Mouse (Mus musculus) midbrain, embryonic 15.5 days (tissue): ENCODE measurements around the gene Gmppa. TPM values are rescaled to one million over a fixed set of nuclear protein-coding genes. Genes with fewer than 3 reads are reported as not detected.
A peak's percentile ranks its signal among the peaks of the same experiment; 100 is the strongest.

Experiments used
- ATAC-seq: fragments of 200-750 bp; cut with Nextera tagmentation; replicated peaks from 2 replicates; pipeline ENCODE4 v1.8.0; 2017; ENCODE audit warnings: moderate TSS enrichment
- H3K27ac ChIP-seq: fragments of 300-500 bp; sonication (generic); 2 replicates; pipeline ENCODE4 v1.5.1; 2015; ENCODE audit warnings: mild to moderate bottlenecking, inconsistent platforms
- H3K27me3 ChIP-seq: fragments of 300-500 bp; sonication (generic); replicated peaks from 2 replicates; pipeline ENCODE4 v1.6.1; 2015; ENCODE audit warnings: inconsistent platforms
- H3K36me3 ChIP-seq: fragments of 300-500 bp; sonication (generic); replicated peaks from 2 replicates; pipeline ENCODE4 v1.6.1; 2015; ENCODE audit warnings: inconsistent platforms
- H3K4me1 ChIP-seq: fragments of 300-500 bp; sonication (generic); 2 replicates; pipeline ENCODE4 v1.6.1; 2015; ENCODE audit warnings: inconsistent platforms
- H3K4me2 ChIP-seq: fragments of 300-500 bp; sonication (generic); 2 replicates; pipeline ENCODE4 v1.6.1; 2015; ENCODE audit warnings: inconsistent platforms, mild to moderate bottlenecking, moderate library complexity
- H3K4me3 ChIP-seq: fragments of 300-500 bp; sonication (generic); 2 replicates; pipeline ENCODE4 v1.5.1; 2015; ENCODE audit warnings: mild to moderate bottlenecking, inconsistent platforms
- H3K9ac ChIP-seq: fragments of 300-500 bp; sonication (generic); 2 replicates; pipeline ENCODE4 v1.6.1; 2015; ENCODE audit warnings: mild to moderate bottlenecking, inconsistent platforms
- H3K9me3 ChIP-seq: fragments of 300-500 bp; sonication (generic); 2 replicates; pipeline ENCODE4 v1.6.1; 2016; ENCODE audit warnings: inconsistent platforms
- WGBS: fragments of 180-500 bp; shearing (Covaris S2); methylation state at CpG from one replicate; pipeline ENCODE4 v1.1.7; 2015; ENCODE audit warnings: mixed read lengths; 5-methylcytosine and 5-hydroxymethylcytosine counted together
- polyA plus RNA-seq: library from polyadenylated mRNA; unstranded; fragments of >200 nt; fragmentation: Nextera tagmentation; extraction: Ambion mirVana; gene quantifications from 2 replicates; pipeline ENCODE4 v1.2.1, GENCODE M21; 2015

Gmppa gene
- polyA plus RNA-seq, 1 experiment from 2014 or later, result 98.7 TPM

DNA sequence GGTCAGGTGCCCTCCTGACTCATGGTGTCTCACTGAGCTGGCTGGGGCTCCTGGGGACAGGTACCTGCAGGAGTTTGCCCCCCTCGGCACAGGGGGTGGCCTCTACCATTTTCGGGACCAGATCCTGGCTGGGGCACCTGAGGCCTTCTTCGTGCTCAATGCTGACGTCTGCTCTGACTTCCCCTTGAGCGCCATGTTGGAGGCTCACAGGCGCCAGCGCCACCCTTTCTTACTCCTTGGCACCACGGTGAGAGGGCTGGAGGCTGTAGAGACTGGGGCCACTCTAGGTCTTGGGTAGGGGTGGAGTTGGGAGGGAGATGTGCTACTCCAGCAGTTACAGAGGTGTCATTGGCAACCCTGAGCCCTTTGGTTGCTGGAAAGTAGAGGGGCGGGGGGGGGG lies 3.1 kb downstream of the Gmppa start:
- H3K4me1 ChIP-seq, result peaks cover 46% of the 10 kb centered on the region
- H3K36me3 ChIP-seq, result no peaks in the 10 kb centered on the region
- no peak overlapping the region for H3K27ac ChIP-seq
- 80% methylated on average over 8 of the region's 9 CpGs for WGBS
- no peak overlapping the region for H3K4me2 ChIP-seq
- H3K9ac ChIP-seq, result no peak overlapping the region
- H3K27me3 ChIP-seq, result no peaks in the 10 kb centered on the region
- H3K9me3 ChIP-seq, result no peaks in the 10 kb centered on the region
- H3K4me3 ChIP-seq, result no peak overlapping the region
- ATAC-seq, result no peak

DNA sequence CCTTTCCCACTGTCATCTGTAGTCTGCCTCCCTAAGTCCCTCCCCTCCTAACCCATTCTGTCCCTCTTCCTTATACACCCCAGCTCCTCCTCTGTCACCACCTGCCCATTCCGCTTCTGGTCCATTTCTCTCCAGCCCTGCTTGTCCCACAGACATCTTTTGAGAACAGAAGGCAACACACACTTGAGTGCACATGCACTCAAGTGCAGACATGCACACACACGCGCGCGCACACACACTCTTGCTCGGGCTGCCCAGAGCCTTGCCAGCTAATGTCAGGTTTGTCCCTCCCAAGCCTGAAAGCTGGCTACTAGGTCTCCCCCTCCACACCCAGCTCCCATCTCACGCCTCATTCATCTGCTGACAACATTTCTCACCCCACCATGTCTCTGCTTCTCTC lies 4.9 kb downstream of the Gmppa start:
- H3K36me3 ChIP-seq, result no peaks in the 10 kb centered on the region
- H3K27me3 ChIP-seq, result no peaks in the 10 kb centered on the region
- H3K4me2 ChIP-seq, result no peak overlapping the region
- no peak overlapping the region for H3K4me3 ChIP-seq
- 88% methylated on average over 7 of the region's 7 CpGs for WGBS
- no peak overlapping the region for H3K27ac ChIP-seq
- no peak overlapping the region for H3K9ac ChIP-seq
- no peak for ATAC-seq
- no peaks in the 10 kb centered on the region for H3K9me3 ChIP-seq
- peaks cover 61% of the 10 kb centered on the region for H3K4me1 ChIP-seq

- Histone ChIP-seq H3K4me3 (no peak overlapping the region), H3K4me1 (peaks cover 65% of the 10 kb centered on the region), H3K9ac (no peak overlapping the region), H3K9me3 (no peaks in the 10 kb centered on the region), H3K4me2 (no peak overlapping the region), H3K27ac (no peak overlapping the region), H3K27me3 (no peaks in the 10 kb centered on the region), H3K36me3 (no peaks in the 10 kb centered on the region)
- WGBS, result 80% methylated on average over 15 of the region's 15 CpGs
- no peak for ATAC-seq
Measured at GRCm38 (mm10) chr1:75441471-75441996, 5.8 kb downstream of the Gmppa start.

DNA sequence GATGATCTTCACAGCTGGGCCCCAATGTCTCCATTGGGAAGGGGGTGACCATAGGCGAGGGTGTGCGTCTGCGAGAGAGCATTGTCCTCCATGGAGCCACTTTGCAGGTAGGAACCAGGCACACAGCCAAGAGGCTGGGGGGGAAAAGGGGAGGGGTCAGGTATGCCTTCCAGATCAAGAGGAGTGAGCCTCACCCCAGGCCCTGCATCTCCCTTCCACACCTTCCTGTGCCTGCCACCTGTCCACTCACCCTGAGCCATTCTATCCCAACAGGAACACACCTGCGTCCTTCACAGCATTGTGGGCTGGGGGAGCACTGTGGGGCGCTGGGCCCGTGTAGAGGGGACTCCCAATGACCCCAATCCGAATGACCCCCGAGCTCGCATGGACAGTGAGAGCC lies 6.4 kb downstream of the Gmppa start:
- H3K27ac ChIP-seq, result peak overlapping the region; percentile 82; the same call in 1 of the 2 replicates
- H3K9me3 ChIP-seq, result no peaks in the 10 kb centered on the region
- ATAC-seq, result no peak
- H3K4me2 ChIP-seq, result no peak overlapping the region
- H3K4me3 ChIP-seq, result no peak overlapping the region
- WGBS, result 79% methylated on average over 9 of the region's 9 CpGs
- H3K9ac ChIP-seq, result no peak overlapping the region
- H3K36me3 ChIP-seq, result no peaks in the 10 kb centered on the region
- peaks cover 65% of the 10 kb centered on the region for H3K4me1 ChIP-seq
- no peaks in the 10 kb centered on the region for H3K27me3 ChIP-seq

GRCm38 (mm10) chr1:75442811-75443210 lies 7.1 kb downstream of the Gmppa start:
- ATAC-seq, result no peak
- H3K9ac ChIP-seq, result no peak overlapping the region
- H3K27ac ChIP-seq, result peak overlapping the region; percentile 82
- H3K4me3 ChIP-seq, result no peak overlapping the region
- H3K9me3 ChIP-seq, result no peaks in the 10 kb centered on the region
- WGBS, result 12% methylated on average over 8 of the region's 8 CpGs
- H3K27me3 ChIP-seq, result no peaks in the 10 kb centered on the region
- no peak overlapping the region for H3K4me2 ChIP-seq
- H3K36me3 ChIP-seq, result no peaks in the 10 kb centered on the region
- peaks cover 67% of the 10 kb centered on the region for H3K4me1 ChIP-seq

DNA sequence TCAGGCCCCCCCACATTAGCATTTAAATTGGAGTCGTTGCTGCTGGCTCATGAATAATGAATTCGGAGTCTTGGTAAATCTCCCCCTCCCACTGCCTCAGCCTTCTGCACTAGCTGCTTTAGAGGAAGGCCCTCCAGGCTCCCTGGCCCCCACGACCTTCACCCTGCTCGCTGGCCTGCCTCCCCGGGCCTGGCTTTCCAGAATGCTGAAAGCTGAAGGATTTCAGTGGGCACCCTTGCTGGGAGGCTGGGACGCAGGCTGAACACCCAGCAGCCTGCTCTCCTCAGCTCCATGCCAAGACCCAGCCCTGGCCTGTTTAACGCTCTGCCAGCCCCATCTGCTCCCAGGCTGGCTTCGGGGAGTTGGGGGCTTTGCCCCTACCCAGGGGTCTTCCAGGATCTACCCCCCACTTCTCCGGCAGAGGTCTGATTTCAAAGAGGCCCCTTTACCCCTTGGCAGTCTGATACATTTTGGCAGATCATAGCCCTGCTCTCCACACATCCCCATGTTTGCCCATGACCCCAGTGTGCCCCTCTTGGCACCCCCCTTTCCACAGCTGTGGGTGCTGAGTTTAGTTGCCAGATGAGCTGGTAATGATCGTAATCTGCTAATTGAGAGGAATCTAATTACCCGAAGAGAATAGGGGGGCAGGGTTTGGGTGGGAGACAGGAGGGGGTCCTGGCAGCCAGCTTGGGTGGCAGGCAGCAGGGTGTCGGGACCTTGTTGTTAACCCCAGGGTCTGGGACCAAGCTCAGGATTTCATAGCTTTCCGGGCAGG lies 7.7 kb downstream of the Gmppa start:
- Histone ChIP-seq H3K27ac (peak overlapping the region; percentile 82), H3K27me3 (no peaks in the 10 kb centered on the region), H3K36me3 (no peaks in the 10 kb centered on the region), H3K9ac (no peak overlapping the region), H3K4me1 (peaks cover 73% of the 10 kb centered on the region), H3K9me3 (no peaks in the 10 kb centered on the region), H3K4me2 (peak overlapping the region; percentile 34), H3K4me3 (no peak overlapping the region)
- WGBS, result 11% methylated on average over 13 of the region's 13 CpGs
- ATAC-seq, result no peak

DNA sequence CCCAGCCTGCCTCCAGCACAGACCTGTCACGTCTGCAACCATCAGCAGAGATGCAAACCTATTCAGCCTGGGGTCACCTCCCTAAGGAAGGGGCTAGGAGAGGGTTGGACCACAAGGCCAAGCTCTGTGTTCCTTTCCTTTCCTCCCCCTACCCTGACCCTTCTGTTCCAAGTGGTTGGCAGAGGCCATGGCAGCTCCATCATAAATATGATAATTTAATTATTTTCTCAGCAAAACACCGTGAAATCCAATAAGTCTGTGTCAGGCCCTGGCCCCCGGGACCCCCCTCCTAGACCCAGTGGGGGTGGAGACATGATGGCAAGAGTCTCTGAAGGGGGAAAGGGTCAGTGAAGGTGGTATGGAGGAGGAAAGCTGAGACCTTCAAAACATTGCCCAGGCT lies 8.5 kb downstream of the Gmppa start:
- peaks cover 76% of the 10 kb centered on the region for H3K4me1 ChIP-seq
- peak overlapping the region; percentile 1; the same call in 1 of the 2 replicates for H3K9ac ChIP-seq
- peak overlapping the region; percentile 34 for H3K4me2 ChIP-seq
- WGBS, result 23% methylated on average over 3 of the region's 3 CpGs
- H3K9me3 ChIP-seq, result no peaks in the 10 kb centered on the region
- 0 out of 2 replicates have a peak, but pooled peaks have one; percentile 2 for ATAC-seq
- no peak overlapping the region; the same call in 1 of the 2 replicates for H3K4me3 ChIP-seq
- no peaks in the 10 kb centered on the region for H3K36me3 ChIP-seq
- peak overlapping the region; percentile 82 for H3K27ac ChIP-seq
- peaks cover 5% of the 10 kb centered on the region; the same call in 1 of the 2 replicates for H3K27me3 ChIP-seq

DNA sequence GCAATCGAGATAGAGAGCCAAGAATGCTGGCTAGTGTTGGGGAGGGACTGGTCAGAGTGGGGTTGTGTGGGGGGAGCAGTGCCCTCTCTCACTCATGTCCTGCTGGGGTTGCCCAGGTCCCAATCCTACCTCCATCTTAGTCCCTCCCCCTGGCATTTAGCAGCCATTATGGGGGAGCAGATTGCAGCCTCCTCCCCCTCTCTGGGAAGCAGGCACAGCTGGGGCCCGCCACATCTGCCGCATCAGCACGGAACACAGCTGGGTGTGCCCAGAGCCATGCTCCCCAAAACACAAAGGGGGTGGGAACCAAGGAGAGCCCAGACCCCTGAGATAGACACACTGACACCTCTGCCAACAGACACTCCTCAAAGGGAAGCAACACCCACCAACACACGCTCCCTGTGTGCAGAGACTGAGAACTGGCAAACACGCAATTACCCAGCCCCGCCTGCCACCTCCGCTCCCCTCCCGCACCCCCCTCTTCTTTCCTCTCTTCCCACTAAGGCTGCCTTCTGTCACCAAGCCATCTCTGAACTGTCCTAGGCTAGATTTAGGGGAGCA lies 9.5 kb downstream of the Gmppa start:
- peaks cover 84% of the 10 kb centered on the region for H3K4me1 ChIP-seq
- H3K4me2 ChIP-seq, result peak overlapping the region; percentile 34
- peak overlapping the region; percentile 82 for H3K27ac ChIP-seq
- WGBS, result 14% methylated on average over 9 of the region's 9 CpGs
- H3K4me3 ChIP-seq, result peak overlapping the region; percentile 17
- H3K27me3 ChIP-seq, result peaks cover 7% of the 10 kb centered on the region
- ATAC-seq, result peak; percentile 17
- no peaks in the 10 kb centered on the region for H3K36me3 ChIP-seq
- H3K9ac ChIP-seq, result peak overlapping the region; percentile 16; the same call in 1 of the 2 replicates
- no peaks in the 10 kb centered on the region for H3K9me3 ChIP-seq

DNA sequence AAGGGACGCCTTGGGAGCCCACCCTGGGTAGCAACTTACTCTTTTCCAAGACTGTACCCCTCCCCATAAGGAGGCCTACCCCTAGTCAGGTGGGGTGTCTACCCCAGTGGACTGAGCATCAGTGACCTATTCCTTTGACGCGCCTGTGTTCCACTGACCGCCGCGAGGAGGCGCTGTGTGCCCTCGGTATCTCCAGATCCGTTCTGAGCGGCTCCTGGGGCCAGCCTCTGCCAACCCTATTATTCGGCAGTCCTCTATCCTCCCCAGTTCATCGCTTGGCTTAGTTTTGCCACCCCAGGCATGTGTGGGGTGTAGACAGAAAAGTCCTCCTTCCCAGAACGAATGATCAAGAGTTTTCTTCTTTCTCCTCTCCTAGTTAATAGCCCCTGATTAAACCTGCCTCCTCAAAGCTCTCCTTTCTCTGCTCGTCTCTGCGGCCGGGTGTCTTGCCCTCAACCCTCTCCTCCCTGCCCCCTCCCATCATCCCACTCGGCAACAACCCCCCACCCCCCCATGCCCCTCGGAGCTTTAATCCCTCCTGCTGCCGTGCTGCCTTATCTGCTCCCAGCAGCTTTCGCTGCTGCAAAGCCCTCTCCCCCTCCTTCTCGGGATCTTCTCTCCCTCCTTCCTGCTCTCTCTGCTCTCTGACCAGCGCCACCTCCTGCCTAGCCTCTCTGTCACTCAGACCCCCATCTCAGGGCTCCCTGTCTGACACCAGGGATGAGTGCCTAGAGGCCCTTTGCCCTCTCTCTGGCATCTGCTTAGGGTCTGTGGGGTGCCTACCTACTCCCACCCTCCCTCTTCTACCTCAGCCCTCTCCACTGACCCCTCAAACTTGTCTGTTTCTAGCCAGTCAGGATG lies 10.3 kb downstream of the Gmppa start:
- peak overlapping the region; percentile 82 for H3K27ac ChIP-seq
- H3K9ac ChIP-seq, result peak overlapping the region; percentile 16; the same call in 1 of the 2 replicates
- H3K27me3 ChIP-seq, result peaks cover 10% of the 10 kb centered on the region
- peak; percentile 31 for ATAC-seq
- 1% methylated on average over 22 of the region's 22 CpGs for WGBS
- peak overlapping the region; percentile 17 for H3K4me3 ChIP-seq
- H3K4me2 ChIP-seq, result peak overlapping the region; percentile 34
- no peaks in the 10 kb centered on the region for H3K36me3 ChIP-seq
- H3K4me1 ChIP-seq, result peaks cover 91% of the 10 kb centered on the region
- no peaks in the 10 kb centered on the region for H3K9me3 ChIP-seq

DNA sequence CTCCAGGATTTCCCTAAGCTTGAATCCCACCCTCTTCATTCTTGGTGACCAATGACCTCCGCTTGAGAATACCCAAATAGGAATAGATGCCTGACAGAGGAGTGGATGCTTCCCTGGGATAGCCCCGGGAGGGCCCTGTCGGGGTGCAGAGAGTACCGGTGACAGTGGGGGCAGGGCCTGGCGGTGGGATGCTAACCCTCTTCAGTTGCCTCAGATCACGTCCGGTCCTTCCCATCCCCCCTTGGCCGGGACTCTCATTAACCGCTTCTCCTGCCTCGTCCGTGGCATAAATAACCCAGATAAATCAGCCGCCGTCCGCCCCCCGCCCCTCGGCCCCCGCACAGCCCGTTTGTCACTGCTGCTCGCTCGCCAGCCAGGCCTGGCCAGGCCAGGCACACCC lies 10.9 kb downstream of the Gmppa start:
- Histone ChIP-seq H3K9me3 (no peaks in the 10 kb centered on the region), H3K27ac (peak overlapping the region; percentile 82), H3K4me2 (peak overlapping the region; percentile 34), H3K9ac (no peak overlapping the region; the same call in 1 of the 2 replicates), H3K27me3 (peaks cover 15% of the 10 kb centered on the region), H3K4me3 (no peak overlapping the region), H3K36me3 (no peaks in the 10 kb centered on the region), H3K4me1 (peaks cover 96% of the 10 kb centered on the region)
- ATAC-seq, result no peak
- 2% methylated on average over 20 of the region's 20 CpGs for WGBS

DNA sequence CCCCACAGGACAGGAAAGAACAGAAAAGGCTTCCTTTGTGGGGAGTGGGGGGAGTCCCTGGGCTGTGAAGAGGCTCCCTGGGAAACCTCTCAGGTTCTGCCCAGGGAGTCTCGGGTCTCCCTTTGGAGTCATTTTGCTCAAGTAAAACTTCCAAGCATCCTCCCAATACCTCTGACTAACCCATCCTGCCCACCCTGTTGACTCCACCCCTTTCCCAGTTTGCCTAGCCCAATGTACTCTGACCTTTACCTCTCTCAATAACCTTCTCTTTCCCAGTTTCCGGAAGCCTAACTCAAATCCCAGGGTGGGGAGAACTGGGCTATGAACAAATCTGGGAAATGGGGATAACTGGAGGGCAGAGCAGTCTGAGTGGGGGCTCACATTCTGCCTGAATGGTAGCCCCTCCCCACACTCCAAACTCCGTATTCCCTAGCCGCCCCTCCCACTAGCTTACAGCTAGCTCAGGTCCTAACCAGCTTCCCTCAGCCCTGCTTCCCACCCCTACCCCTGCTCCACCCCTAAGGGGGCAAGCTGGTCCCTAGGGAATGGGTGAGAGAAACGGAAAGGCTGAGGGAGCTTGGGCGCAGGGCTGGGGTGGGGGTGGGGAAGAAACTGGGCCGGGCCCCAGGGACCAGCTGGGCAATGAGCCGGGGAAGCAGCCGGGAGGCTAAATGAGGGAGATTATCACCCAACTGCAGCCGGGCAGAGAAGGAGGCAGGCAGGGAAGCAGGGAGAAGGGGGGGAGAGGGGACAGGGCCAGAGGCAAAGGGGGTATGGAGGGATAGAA lies 11.7 kb downstream of the Gmppa start:
- Histone ChIP-seq H3K27me3 (peaks cover 15% of the 10 kb centered on the region), H3K4me3 (peak overlapping the region; percentile 7), H3K4me1 (peaks cover 89% of the 10 kb centered on the region), H3K4me2 (peak overlapping the region; percentile 34), H3K9me3 (no peaks in the 10 kb centered on the region), H3K27ac (peak overlapping the region; percentile 82), H3K9ac (0 out of 2 replicates have a peak overlapping the region, but pooled peaks have one; percentile 7), H3K36me3 (no peaks in the 10 kb centered on the region)
- WGBS, result 4% methylated on average over 10 of the region's 10 CpGs
- no peak for ATAC-seq
